Mouse (Mus musculus) forebrain, embryonic 15.5 days (tissue): ENCODE measurements around the gene Gnptab. TPM values are rescaled to one million over a fixed set of nuclear protein-coding genes. Genes with fewer than 3 reads are reported as not detected.

Experiments
- ATAC-seq: fragments of 200-750 bp; cut with Nextera tagmentation; replicated peaks from 2 replicates; pipeline ENCODE4 v1.8.0; 2017; ENCODE audit warnings: mild to moderate bottlenecking, moderate TSS enrichment, moderate library complexity
- H3K27ac ChIP-seq: fragments of 300-500 bp; sonication (generic); replicated peaks from 2 replicates; pipeline ENCODE4 v1.5.1; 2015; ENCODE audit warnings: mild to moderate bottlenecking, inconsistent platforms
- H3K27me3 ChIP-seq: fragments of 300-500 bp; sonication (generic); 2 replicates; pipeline ENCODE4 v1.6.1; 2015; ENCODE audit warnings: inconsistent platforms
- H3K36me3 ChIP-seq: fragments of 300-500 bp; sonication (generic); 2 replicates; pipeline ENCODE4 v1.6.1; 2015; ENCODE audit warnings: mild to moderate bottlenecking, inconsistent platforms
- H3K4me1 ChIP-seq: fragments of 300-500 bp; sonication (generic); 2 replicates; pipeline ENCODE4 v1.6.1; 2015; ENCODE audit warnings: inconsistent platforms
- H3K4me2 ChIP-seq: fragments of 300-500 bp; sonication (generic); replicated peaks from 2 replicates; pipeline ENCODE4 v1.6.1; 2015; ENCODE audit warnings: mild to moderate bottlenecking, inconsistent platforms
- H3K4me3 ChIP-seq: fragments of 300-500 bp; sonication (generic); 2 replicates; pipeline ENCODE4 v1.5.1; 2015; ENCODE audit warnings: mild to moderate bottlenecking, inconsistent platforms
- H3K9ac ChIP-seq: fragments of 300-500 bp; sonication (generic); replicated peaks from 2 replicates; pipeline ENCODE4 v1.6.1; 2015; ENCODE audit warnings: mild to moderate bottlenecking, inconsistent platforms
- H3K9me3 ChIP-seq: fragments of 300-500 bp; sonication (generic); 2 replicates; pipeline ENCODE4 v1.6.1; 2016; ENCODE audit warnings: inconsistent platforms
- WGBS: fragments of 180-500 bp; shearing (Covaris S2); methylation state at CpG from one replicate; pipeline ENCODE4 v1.1.7; 2015; ENCODE audit warnings: mixed read lengths; 5-methylcytosine and 5-hydroxymethylcytosine counted together
- polyA plus RNA-seq: library from polyadenylated mRNA; unstranded; fragments of >200 nt; fragmentation: Nextera tagmentation; extraction: Ambion mirVana; gene quantifications from 2 replicates; pipeline ENCODE4 v1.2.1, GENCODE M21; 2015

Gnptab gene
- polyA plus RNA-seq, 1 experiment from 2014 or later, result 15.0 TPM

DNA sequence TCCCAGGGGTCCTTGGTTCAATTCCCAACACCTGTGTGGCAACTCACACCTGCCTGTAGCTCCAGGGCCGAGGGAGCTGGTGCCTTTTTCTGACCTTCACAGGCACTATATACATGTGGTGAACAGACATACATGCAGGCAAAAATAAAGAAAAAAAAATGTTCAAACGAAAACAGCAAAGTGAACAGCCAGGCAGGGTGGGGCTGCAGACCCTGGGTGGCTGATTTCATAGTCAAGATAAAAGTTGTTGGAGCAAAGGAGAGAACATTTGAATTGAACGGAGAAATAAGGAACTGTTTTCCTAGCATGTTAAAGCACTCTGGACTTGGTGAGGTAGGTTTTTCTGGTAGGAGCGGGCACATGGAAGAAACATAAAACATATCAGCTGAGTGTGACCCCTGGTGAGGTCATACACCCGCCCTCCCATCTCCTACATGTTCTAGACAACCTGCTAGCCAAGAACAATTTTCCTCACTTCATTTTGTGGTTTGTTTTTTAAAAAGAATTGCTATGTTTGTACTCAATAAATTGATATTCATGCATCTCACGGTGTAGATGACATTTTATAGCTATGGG is 19.8 kb downstream of the Gnptab start:
- Histone ChIP-seq H3K9me3 (no peaks in the 10 kb centered on the region), H3K9ac (no peak overlapping the region), H3K36me3 (no peaks in the 10 kb centered on the region), H3K4me2 (no peak overlapping the region), H3K4me1 (no peaks in the 10 kb centered on the region), H3K27ac (no peak overlapping the region), H3K4me3 (no peak overlapping the region), H3K27me3 (no peaks in the 10 kb centered on the region)
- WGBS, result 89% methylated on average over 6 of the region's 6 CpGs
- ATAC-seq, result no peak

DNA sequence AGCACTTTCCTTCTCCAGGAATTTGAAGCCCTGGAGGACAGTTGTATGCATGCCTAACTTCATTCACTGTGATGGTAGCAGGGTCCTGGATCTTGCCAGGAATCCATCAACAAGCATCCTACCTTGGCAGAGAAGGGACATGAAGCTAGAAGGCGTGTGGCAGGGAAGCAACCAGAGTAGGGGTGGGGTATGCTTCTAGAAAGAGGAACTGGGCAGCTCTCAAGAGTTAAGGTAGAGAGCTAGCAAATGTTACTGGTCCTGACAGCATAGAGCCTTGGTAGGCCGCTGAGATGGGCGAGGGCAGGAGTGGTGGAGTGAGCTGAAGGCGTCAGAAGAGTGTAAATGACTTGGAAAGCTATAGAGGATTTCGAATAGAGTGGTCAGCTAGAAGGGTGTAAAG is 20.3 kb downstream of the Gnptab start:
- H3K36me3 ChIP-seq, result no peaks in the 10 kb centered on the region
- H3K9me3 ChIP-seq, result no peaks in the 10 kb centered on the region
- 94% methylated on average over 5 of the region's 5 CpGs for WGBS
- H3K4me3 ChIP-seq, result no peak overlapping the region
- no peak overlapping the region for H3K9ac ChIP-seq
- no peaks in the 10 kb centered on the region for H3K27me3 ChIP-seq
- no peak overlapping the region for H3K27ac ChIP-seq
- no peaks in the 10 kb centered on the region for H3K4me1 ChIP-seq
- H3K4me2 ChIP-seq, result no peak overlapping the region
- no peak for ATAC-seq

DNA sequence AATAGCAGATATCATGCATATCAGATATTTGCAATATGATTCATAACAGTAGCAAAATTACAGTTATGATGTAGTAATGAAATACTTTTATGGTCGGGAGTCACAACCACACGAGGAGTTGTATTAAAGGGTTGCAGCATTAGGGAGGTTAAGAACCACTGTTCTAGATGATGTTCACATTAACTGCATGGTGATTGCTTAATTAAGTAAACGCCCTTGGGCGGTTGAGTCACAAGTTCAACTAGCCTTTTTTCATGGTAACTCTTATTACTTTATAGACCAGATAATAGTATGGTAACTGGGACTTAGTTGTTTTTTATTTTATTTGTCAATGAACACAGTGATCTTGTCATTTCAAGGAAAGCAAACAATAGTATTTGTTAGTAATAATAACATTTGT is 24.1 kb downstream of the Gnptab start:
- Histone ChIP-seq H3K36me3 (no peaks in the 10 kb centered on the region), H3K9ac (no peak overlapping the region), H3K27ac (no peak overlapping the region), H3K4me3 (no peak overlapping the region), H3K27me3 (no peaks in the 10 kb centered on the region), H3K4me1 (no peaks in the 10 kb centered on the region), H3K4me2 (no peak overlapping the region), H3K9me3 (no peaks in the 10 kb centered on the region)
- ATAC-seq, result no peak
- 93% methylated on average over 4 of the region's 4 CpGs for WGBS

DNA sequence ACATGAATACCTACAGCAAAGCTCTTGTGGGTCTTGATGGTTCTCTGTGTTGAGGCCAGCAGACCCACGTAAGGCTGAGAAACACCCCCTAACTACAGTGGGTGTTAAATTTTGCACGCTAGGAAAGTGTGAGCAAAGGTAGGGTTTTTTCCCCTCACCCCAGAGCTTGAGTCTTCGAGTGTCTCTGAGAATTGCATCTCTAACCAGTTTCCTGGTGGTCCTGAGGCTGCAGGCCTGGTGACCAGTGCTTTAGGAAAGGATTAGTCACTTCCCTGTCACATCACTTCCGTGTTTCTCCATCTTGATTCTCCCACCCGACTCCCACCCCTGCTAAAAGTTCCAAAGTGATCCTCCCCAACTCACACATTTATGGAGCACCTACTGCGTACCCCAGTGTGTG is 25.3 kb downstream of the Gnptab start:
- no peak for ATAC-seq
- H3K9me3 ChIP-seq, result no peaks in the 10 kb centered on the region
- H3K27me3 ChIP-seq, result no peaks in the 10 kb centered on the region
- H3K4me1 ChIP-seq, result no peaks in the 10 kb centered on the region
- no peaks in the 10 kb centered on the region for H3K36me3 ChIP-seq
- 95% methylated on average over 6 of the region's 6 CpGs for WGBS
- H3K27ac ChIP-seq, result no peak overlapping the region
- no peak overlapping the region for H3K9ac ChIP-seq
- no peak overlapping the region for H3K4me2 ChIP-seq
- no peak overlapping the region for H3K4me3 ChIP-seq

DNA sequence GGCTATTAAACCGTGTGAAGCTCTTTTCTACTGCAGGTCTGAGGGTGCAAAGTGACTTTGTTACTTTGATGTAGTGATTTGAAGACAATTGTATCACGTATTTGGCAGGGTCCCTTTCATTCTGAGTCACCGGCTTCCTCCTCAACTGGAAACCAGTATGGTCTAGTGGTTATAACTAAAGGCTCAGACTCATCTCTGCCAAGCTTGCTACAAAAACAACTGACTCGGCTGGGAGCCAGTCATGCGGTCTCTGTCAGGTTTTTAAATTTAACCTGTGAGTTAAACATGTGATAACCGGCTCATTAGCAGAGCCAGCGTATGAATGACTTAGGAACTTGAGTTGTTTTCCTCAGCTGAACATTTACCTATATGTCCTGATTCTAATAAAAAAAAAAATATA is 26.9 kb downstream of the Gnptab start:
- no peak for ATAC-seq
- Histone ChIP-seq H3K4me3 (no peak overlapping the region), H3K27me3 (no peaks in the 10 kb centered on the region), H3K27ac (no peak overlapping the region), H3K36me3 (no peaks in the 10 kb centered on the region), H3K9ac (no peak overlapping the region), H3K4me1 (no peaks in the 10 kb centered on the region), H3K4me2 (no peak overlapping the region), H3K9me3 (no peaks in the 10 kb centered on the region)
- 81% methylated on average over 7 of the region's 7 CpGs for WGBS

DNA sequence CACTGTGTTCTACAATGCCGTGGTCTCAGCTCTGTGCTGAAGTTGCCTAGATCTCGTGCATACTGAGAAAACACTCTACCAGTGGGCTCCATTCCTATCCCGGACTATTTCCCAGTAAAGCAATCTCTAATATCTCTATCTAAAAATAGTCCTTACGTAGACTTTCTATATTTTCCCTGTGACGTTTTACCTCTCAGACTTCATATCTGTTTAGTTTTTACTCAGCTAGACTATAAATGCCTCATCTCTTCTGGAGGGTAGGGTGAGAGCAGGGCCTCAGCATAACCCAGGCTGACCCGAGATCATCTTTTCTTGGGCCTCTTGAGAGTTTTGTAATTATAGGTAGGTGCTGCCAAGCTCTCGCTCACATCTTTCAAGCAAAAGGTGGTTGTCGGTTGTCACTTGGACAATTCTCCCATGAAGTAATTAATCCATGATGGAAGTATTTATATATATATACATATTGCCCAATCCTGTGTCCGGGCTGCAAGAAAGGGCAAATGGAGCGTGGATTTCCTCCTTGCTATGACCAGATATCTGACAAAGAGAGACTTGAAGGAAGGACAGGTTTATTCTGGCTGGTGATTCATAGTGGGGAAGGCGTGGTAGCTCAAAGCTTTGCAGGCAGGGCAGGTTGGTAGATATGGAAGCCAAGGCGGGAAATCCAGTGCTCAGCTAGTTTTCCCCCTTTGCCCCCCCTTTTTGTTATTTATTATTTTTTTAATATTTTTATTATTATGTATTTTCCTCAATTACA is 29.1 kb downstream of the Gnptab start:
- no peaks in the 10 kb centered on the region for H3K27me3 ChIP-seq
- H3K27ac ChIP-seq, result no peak overlapping the region
- H3K4me3 ChIP-seq, result no peak overlapping the region
- peaks cover 6% of the 10 kb centered on the region; the same call in 1 of the 2 replicates for H3K4me1 ChIP-seq
- no peaks in the 10 kb centered on the region for H3K9me3 ChIP-seq
- WGBS, result 94% methylated on average over 12 of the region's 12 CpGs
- no peaks in the 10 kb centered on the region for H3K36me3 ChIP-seq
- H3K9ac ChIP-seq, result no peak overlapping the region
- ATAC-seq, result no peak
- H3K4me2 ChIP-seq, result no peak overlapping the region

DNA sequence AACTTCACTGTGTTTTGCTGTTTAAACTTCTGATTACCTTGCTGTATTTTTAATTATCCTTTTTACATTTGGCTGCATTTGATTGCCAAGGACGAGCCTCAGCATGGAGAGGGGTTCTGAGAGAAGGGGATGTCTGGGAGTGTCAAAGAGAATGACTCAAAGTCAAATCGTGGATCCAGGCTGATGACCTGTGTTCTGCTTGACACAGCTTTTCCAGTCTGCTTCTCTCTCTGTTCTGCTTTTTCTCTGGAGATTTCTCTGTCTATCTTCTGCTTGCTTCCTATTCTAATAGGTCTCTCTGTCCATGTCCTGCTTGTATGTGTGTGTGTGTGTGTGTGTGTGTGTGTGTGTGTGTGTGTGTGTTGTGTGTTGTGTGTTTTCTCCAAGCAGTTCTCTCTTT is 30.8 kb downstream of the Gnptab start:
- peaks cover 6% of the 10 kb centered on the region; the same call in 1 of the 2 replicates for H3K4me1 ChIP-seq
- ATAC-seq, result no peak
- no peak overlapping the region for H3K27ac ChIP-seq
- 71% methylated on average over 2 of the region's 2 CpGs for WGBS
- H3K9me3 ChIP-seq, result no peaks in the 10 kb centered on the region
- no peaks in the 10 kb centered on the region for H3K36me3 ChIP-seq
- no peaks in the 10 kb centered on the region for H3K27me3 ChIP-seq
- H3K9ac ChIP-seq, result no peak overlapping the region
- no peak overlapping the region for H3K4me2 ChIP-seq
- H3K4me3 ChIP-seq, result no peak overlapping the region

DNA sequence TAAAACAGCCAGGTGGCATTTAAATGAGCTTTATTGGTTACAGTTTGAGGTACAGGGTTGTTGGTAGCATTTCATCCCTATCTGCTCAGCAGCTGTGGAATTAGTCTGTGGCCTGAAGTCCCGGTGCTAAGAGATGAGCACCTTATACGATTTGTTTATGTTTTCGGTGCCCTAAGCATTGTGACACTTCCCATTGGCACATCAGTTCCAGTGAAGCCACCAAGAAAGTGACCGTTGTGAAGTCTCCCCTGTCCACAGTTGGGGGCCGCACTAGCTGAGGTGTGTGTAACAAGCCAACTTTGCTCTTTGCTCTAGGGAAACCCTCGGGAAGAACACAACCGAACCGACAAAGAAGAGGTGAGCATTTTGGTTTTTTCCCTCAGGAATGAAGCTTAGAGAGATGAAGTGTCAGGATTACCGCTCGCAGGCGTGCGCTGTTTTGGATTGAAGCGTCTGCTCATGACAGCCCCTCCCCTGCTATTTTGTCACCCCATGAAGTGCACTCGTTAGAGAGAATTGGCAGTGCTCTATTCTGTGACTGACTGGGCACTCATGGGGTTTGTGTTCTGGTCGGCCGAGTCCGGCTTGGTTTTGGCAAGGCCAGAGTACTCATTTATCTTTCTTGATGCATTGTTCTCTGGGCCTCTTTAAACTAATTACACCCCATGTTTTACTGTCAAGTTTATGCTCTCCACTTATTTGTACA is 33.5 kb downstream of the Gnptab start:
- Histone ChIP-seq H3K27me3 (no peaks in the 10 kb centered on the region), H3K9me3 (no peaks in the 10 kb centered on the region), H3K4me3 (no peak overlapping the region), H3K36me3 (no peaks in the 10 kb centered on the region), H3K9ac (no peak overlapping the region), H3K4me1 (peaks cover 6% of the 10 kb centered on the region; the same call in 1 of the 2 replicates), H3K4me2 (no peak overlapping the region), H3K27ac (no peak overlapping the region)
- WGBS, result 42% methylated on average over 17 of the region's 17 CpGs
- peak; percentile 72 for ATAC-seq

DNA sequence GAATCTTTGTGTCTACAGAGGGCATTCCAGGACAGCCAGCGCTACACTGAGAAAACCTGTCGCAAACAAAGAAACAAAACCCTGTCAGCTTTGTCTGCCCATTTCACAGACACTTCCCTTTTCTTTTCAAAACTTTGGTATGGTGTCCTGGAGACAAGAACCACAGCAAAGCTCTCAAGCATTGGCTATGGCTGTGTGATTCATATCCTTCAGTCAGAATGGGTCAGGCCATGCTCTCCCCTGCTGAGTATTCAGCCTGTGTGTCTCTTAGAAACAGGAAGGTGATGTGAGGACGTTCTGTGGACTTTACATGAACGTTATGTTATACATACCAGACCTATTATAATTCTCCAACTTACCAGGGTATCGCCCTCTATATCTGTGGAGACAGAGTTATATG is 38.8 kb downstream of the Gnptab start:
- no peak for ATAC-seq
- 94% methylated on average over 5 of the region's 5 CpGs for WGBS
- H3K4me1 ChIP-seq, result peaks cover under 1% of the 10 kb centered on the region; the same call in 1 of the 2 replicates
- no peak overlapping the region for H3K4me3 ChIP-seq
- H3K9ac ChIP-seq, result no peak overlapping the region
- peaks cover 11% of the 10 kb centered on the region; the same call in 1 of the 2 replicates for H3K36me3 ChIP-seq
- no peaks in the 10 kb centered on the region for H3K27me3 ChIP-seq
- H3K9me3 ChIP-seq, result no peaks in the 10 kb centered on the region
- no peak overlapping the region for H3K27ac ChIP-seq
- no peak overlapping the region for H3K4me2 ChIP-seq

DNA sequence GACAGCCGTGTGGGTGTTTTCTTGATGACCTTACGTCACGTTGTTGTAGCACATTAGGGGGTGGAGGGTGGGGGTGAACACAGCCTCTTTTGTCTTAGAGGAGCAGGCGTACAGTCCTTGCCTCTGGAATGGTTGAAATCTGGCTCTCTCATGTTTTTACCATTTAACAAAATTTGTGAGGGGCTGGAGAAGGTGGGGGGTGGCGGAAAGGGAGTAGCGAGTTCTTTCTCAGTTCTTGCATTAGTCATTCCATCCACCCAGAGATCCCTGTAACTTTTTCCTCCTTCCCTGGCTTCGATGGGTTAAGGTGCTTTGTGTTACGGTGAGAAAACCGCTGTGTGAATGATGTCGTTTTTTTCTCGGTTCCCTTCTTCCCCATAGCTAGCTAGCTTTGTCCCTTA is 41.2 kb downstream of the Gnptab start:
- no peak for ATAC-seq
- Histone ChIP-seq H3K4me2 (no peak overlapping the region), H3K9me3 (no peaks in the 10 kb centered on the region), H3K9ac (no peak overlapping the region), H3K4me3 (no peak overlapping the region), H3K36me3 (peaks cover 11% of the 10 kb centered on the region; the same call in 1 of the 2 replicates), H3K27me3 (no peaks in the 10 kb centered on the region), H3K4me1 (no peaks in the 10 kb centered on the region), H3K27ac (no peak overlapping the region)
- 72% methylated on average over 11 of the region's 11 CpGs for WGBS

DNA sequence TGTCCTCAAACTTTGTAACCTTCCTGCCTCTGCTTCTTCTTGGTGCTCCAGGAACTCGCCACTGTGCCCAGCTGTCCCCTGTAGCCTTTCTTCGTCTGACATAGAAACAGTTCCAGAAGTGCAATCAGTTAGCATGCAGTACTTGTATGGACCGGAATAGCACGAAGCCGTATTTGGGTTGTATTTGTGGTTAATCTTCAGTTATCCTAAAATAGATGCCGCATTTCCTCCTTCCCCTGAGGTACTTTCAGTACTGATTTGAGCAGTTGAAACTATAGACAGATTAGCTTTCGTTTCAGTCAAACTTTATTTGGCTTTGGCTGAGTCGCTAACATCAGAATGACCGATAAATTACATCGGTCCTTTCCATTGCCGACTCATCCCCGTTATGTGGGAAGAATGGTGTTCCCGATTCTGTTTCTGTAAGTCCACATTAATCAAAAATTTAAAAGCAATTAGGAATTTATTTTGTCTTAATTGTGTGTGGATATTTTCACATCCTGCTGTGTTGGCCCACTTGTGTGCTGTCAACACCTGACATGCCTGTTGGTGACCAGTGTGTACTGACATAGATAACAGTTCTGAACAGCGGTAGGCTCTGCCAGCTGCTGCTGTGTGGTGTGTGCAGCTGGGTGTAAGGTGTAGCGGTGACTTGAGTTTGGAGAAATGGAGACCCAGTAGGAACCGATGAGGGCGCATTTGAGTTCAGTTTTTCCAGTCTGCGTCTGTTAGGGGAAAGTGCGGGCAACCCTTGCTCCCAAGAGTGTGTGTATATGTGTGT is 41.9 kb downstream of the Gnptab start:
- Histone ChIP-seq H3K27me3 (no peaks in the 10 kb centered on the region), H3K4me1 (no peaks in the 10 kb centered on the region), H3K4me2 (no peak overlapping the region), H3K27ac (no peak overlapping the region), H3K4me3 (no peak overlapping the region), H3K36me3 (peaks cover 11% of the 10 kb centered on the region; the same call in 1 of the 2 replicates), H3K9ac (no peak overlapping the region), H3K9me3 (no peaks in the 10 kb centered on the region)
- no peak for ATAC-seq
- 93% methylated on average over 19 of the region's 19 CpGs for WGBS
